Mouse (Mus musculus): Measurements from ENCODE around the gene Gsk3b. TPM values are rescaled to one million over a fixed set of nuclear protein-coding genes. Genes with fewer than 3 reads are reported as not detected.
"Not testable (repeated sequence)": the region's sequence is repeated elsewhere in the genome, so short reads cannot be mapped to it uniquely, and the experiment has no call there.

The Gsk3b gene
- polyA plus RNA-seq, 1 experiment from 2014 or later = 36.7 TPM

DNA sequence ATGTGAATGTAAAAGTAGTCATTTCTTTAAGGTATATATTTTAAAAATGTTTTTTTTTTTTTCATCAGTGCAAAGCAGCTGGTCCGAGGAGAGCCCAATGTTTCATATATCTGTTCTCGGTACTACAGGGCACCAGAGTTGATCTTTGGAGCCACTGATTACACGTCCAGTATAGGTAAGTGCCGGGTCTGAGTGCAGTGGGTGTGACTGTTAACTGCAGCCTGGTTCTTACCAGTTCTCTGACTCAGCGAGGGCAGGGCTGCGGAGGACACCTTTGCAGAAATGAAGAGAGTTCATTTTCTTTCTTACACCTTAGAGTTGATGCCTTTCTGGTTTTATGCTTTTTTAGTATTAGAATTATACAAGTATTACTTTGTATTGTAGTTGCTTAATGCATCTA is 102.7 kb downstream of the Gsk3b start:
- Histone ChIP-seq H3K4me1 (peaks cover 15% of the 10 kb centered on the region), H3K27ac (replicated peaks) (no peak overlapping the region), H3K9me3 (no peaks in the 10 kb centered on the region), H3K36me3 (peaks cover 63% of the 10 kb centered on the region), H3K4me2 (no peak overlapping the region), H3K9ac (no peak overlapping the region), H3K4me3 (no peak overlapping the region), H3K27me3 (replicated peaks) (no peaks in the 10 kb centered on the region)
- WGBS = 80% methylated on average over 6 of the region's 6 CpGs
- ATAC-seq (ENCODE audit: extremely low read depth, insufficient number of reproducible peaks, low FRiP score, low TSS enrichment) = no peak

DNA sequence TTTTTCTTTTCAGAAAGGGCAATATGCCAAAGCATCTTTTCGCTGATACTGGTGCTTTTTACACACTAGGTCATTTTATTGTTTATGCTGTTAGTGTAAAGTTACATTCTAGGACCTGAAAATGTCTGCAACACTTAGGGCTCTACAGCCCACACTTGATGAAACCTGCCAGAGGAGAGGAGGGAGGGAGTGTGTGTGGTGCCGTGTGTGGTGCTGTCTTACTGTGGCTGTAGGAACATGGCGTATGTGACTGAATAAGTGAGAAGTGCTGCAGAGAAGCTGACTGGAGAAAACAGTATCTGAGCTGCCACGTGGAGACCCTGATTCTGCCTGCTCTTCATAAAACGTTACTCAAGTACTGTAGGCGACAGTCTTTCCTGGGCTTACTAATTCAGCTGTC is 103.8 kb downstream of the Gsk3b start:
- no peak overlapping the region for H3K27ac ChIP-seq (replicated peaks)
- ATAC-seq (ENCODE audit: extremely low read depth, insufficient number of reproducible peaks, low FRiP score, low TSS enrichment) = no peak
- H3K36me3 ChIP-seq = peaks cover 62% of the 10 kb centered on the region
- no peaks in the 10 kb centered on the region for H3K27me3 ChIP-seq (replicated peaks)
- H3K4me3 ChIP-seq = no peak overlapping the region
- no peak overlapping the region for H3K4me2 ChIP-seq
- WGBS = 82% methylated on average over 6 of the region's 6 CpGs
- H3K9me3 ChIP-seq = no peaks in the 10 kb centered on the region
- H3K9ac ChIP-seq = no peak overlapping the region
- H3K4me1 ChIP-seq = peaks cover 15% of the 10 kb centered on the region

DNA sequence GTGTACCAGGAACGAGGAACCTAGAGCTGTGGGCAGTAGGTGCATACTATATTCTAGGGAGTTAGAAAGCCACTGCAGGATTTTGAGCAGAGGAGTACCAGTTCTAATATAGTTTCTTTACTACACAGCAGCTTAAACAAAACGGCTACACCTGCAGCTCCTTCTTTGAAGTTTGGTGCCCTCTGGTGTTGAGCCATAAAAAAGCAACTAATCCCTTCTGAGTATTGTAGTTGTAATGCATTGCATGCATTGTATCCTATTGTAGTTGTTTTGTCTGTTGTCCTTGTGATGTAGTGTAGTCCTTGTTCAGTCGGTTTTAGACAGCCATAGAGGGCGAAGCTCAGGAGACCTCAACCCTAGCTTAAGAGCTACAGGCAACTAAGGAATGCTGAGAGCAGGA is 108.5 kb downstream of the Gsk3b start:
- Histone ChIP-seq H3K36me3 (peaks cover 56% of the 10 kb centered on the region), H3K4me2 (no peak overlapping the region), H3K4me1 (no peaks in the 10 kb centered on the region), H3K27me3 (replicated peaks) (no peaks in the 10 kb centered on the region), H3K27ac (replicated peaks) (no peak overlapping the region), H3K9me3 (no peaks in the 10 kb centered on the region), H3K4me3 (no peak overlapping the region), H3K9ac (no peak overlapping the region)
- no peak for ATAC-seq (ENCODE audit: extremely low read depth, insufficient number of reproducible peaks, low FRiP score, low TSS enrichment)
- 42% methylated on average over 4 of the region's 4 CpGs for WGBS

DNA sequence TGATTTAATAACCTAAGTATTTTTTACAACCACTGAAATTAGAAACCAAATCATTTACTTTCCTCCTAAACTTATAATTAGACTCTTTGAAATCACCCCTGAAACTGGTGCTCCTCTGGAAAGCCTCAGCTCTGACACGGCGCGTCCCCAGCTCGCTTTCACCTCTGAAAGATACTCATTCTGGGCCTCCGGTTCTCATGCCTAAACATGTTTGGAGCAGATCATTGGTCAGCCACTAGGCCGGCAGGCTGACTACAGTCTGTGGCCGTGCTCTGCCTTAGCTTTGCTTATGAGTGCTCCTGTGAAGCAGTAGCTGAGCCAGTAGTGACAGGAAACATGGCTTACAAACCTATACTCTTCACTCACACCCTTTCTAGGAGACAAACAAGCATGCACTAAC is 116.5 kb downstream of the Gsk3b start:
- Histone ChIP-seq H3K4me2 (no peak overlapping the region), H3K9me3 (no peaks in the 10 kb centered on the region)

DNA sequence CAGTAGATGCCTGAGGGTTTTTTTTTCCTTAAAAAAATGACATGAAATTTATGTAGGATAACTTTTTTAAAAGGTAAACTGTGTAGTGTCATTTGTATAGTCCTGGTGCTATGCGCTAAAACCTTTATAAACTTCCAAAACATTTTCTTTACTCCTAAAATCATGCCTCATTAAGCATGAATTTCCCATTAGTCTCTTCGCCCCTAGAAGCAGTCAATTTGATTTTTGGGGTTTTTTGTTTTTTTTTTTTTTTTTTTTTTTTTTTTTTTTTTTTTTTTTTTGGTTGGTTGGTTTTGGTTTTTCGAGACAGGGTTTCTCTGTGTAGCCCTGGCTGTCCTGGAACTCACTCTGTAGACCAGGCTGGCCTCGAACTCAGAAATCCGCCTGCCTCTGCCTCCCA is 133.7 kb downstream of the Gsk3b start:
- not testable (repeated sequence) for H3K27me3 ChIP-seq (replicated peaks); H3K27ac ChIP-seq (replicated peaks); H3K9ac ChIP-seq; H3K4me1 ChIP-seq; H3K9me3 ChIP-seq; H3K4me2 ChIP-seq; H3K4me3 ChIP-seq; ATAC-seq (ENCODE audit: extremely low read depth, insufficient number of reproducible peaks, low FRiP score, low TSS enrichment)
- WGBS = 86% methylated on average over 5 of the region's 5 CpGs
- H3K36me3 ChIP-seq = peaks cover 54% of the 10 kb centered on the region

More for the DNA sequence above, 116.5 kb downstream of the Gsk3b start:
- no peak overlapping the region for H3K4me3 ChIP-seq
- ATAC-seq (ENCODE audit: extremely low read depth, insufficient number of reproducible peaks, low FRiP score, low TSS enrichment) = no peak
- H3K4me1 ChIP-seq = no peaks in the 10 kb centered on the region
- H3K9ac ChIP-seq = no peak overlapping the region
- H3K27me3 ChIP-seq (replicated peaks) = no peaks in the 10 kb centered on the region
- 90% methylated on average over 7 of the region's 7 CpGs for WGBS
- peaks cover 66% of the 10 kb centered on the region for H3K36me3 ChIP-seq
- no peak overlapping the region for H3K27ac ChIP-seq (replicated peaks)

DNA sequence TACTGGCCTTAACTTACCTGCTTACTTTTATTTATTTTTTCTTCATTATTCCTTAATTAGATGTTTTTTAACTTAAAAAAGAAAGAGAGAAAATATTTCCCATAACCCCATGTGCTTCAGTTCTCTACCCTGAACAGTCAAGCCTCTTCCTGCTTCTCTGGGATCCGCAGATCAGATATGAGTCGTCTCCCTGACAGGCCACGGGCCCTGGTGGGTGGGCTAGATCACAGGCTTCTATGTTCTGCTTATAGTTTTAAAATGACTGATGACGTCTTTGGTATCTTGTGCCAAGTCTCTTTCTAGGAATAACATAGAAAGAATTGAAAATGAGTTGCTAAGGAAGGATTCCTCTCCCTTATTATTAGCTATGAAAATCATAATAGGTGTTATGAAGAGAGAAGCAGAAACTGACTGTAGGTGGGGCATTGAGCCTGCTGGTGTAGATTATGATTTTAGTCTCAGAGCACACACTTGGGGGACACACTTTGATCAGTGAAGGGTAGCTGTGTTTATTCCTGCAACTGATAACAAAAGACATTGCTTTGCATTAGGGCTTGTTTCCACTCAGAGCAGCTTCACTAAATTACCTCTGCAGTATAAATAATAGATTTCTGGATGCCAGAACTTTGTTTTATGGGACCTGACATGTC is 148.3 kb downstream of the Gsk3b start:
- H3K9ac ChIP-seq = no peak overlapping the region
- WGBS = 44% methylated on average over 4 of the region's 4 CpGs
- no peak overlapping the region for H3K27ac ChIP-seq (replicated peaks)
- no peak for ATAC-seq (ENCODE audit: extremely low read depth, insufficient number of reproducible peaks, low FRiP score, low TSS enrichment)
- no peak overlapping the region for H3K4me2 ChIP-seq
- no peaks in the 10 kb centered on the region for H3K27me3 ChIP-seq (replicated peaks)
- H3K9me3 ChIP-seq = no peaks in the 10 kb centered on the region
- H3K36me3 ChIP-seq = peaks cover 27% of the 10 kb centered on the region
- H3K4me1 ChIP-seq = peaks cover 8% of the 10 kb centered on the region; the same call in 1 of the 2 replicates
- H3K4me3 ChIP-seq = no peak overlapping the region

DNA sequence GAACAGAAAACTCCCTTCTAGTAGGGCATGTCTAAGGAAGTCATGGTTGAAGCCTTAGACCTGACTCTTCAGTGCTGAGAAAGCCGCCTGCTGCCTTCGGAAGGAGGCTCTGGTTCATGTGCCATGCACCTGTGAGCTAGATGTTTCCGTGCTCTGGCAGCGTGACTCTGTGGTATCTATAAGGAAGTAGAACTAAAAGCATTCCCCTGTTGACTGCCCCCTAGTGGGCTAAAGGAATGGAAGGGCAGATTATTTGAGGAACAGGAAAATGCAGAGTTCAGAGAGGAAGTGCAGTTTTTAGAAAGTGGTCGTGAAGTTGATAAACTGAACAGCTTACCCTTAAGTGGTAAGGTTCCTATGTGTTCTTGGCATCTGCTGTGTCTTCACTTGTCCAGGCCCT is 150.9 kb downstream of the Gsk3b start:
- no peak overlapping the region for H3K4me3 ChIP-seq
- no peak overlapping the region for H3K27ac ChIP-seq (replicated peaks)
- 62% methylated on average over 5 of the region's 5 CpGs for WGBS
- ATAC-seq (ENCODE audit: extremely low read depth, insufficient number of reproducible peaks, low FRiP score, low TSS enrichment) = no peak
- no peaks in the 10 kb centered on the region for H3K27me3 ChIP-seq (replicated peaks)
- peaks cover 8% of the 10 kb centered on the region; the same call in 1 of the 2 replicates for H3K4me1 ChIP-seq
- no peaks in the 10 kb centered on the region for H3K9me3 ChIP-seq
- H3K4me2 ChIP-seq = no peak overlapping the region
- H3K9ac ChIP-seq = no peak overlapping the region
- H3K36me3 ChIP-seq = peaks cover 39% of the 10 kb centered on the region

DNA sequence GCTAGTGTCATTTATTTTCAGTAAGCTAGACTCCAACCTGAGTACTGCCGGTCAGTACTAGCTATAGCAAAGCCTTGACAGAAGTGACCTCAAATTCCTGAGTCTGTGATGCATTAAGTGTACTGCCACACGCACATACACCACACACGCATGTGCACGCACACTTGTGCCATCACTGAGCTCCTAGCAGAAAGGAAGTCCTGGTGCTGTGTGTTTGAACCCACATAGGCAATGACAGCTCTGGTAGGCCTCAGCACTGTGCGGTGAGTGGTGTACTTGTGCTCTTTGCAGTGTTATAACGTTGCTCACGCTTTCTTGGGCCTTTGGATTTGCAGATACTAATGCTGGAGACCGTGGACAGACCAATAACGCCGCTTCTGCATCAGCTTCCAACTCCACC is 151.4 kb downstream of the Gsk3b start:
- ATAC-seq (ENCODE audit: extremely low read depth, insufficient number of reproducible peaks, low FRiP score, low TSS enrichment) = no peak
- no peaks in the 10 kb centered on the region for H3K9me3 ChIP-seq
- H3K36me3 ChIP-seq = peaks cover 40% of the 10 kb centered on the region
- H3K27ac ChIP-seq (replicated peaks) = no peak overlapping the region
- no peaks in the 10 kb centered on the region for H3K27me3 ChIP-seq (replicated peaks)
- H3K4me1 ChIP-seq = peaks cover 8% of the 10 kb centered on the region; the same call in 1 of the 2 replicates
- WGBS = 94% methylated on average over 10 of the region's 10 CpGs
- no peak overlapping the region for H3K4me2 ChIP-seq
- no peak overlapping the region for H3K4me3 ChIP-seq
- no peak overlapping the region for H3K9ac ChIP-seq

DNA sequence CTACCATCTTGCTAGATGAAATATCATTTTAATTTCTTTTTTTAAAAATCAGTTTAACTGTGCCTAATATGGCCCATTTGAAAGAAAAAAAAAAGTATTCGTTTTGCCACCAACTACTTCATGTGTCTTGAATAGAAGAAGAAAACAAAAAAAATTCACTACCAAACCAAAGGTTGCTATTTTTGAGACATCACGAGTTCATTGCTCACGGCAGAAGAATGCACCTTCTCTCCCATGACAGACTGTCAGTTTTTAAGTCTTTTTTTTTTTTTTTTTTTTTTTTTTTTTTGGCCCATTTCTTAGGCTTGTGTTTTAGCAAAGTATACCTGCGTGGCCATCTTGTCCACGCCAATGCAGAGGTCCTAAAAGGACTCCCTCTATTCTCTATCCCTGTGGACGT is 155.3 kb downstream of the Gsk3b start:
- H3K27ac ChIP-seq (replicated peaks) = no peak overlapping the region
- no peaks in the 10 kb centered on the region for H3K9me3 ChIP-seq
- peaks cover 7% of the 10 kb centered on the region; the same call in 1 of the 2 replicates for H3K4me1 ChIP-seq
- ATAC-seq (ENCODE audit: extremely low read depth, insufficient number of reproducible peaks, low FRiP score, low TSS enrichment) = no peak
- no peak overlapping the region for H3K9ac ChIP-seq
- WGBS = 85% methylated on average over 6 of the region's 6 CpGs
- H3K36me3 ChIP-seq = peaks cover 38% of the 10 kb centered on the region
- no peak overlapping the region for H3K4me2 ChIP-seq
- no peaks in the 10 kb centered on the region for H3K27me3 ChIP-seq (replicated peaks)
- no peak overlapping the region for H3K4me3 ChIP-seq

DNA sequence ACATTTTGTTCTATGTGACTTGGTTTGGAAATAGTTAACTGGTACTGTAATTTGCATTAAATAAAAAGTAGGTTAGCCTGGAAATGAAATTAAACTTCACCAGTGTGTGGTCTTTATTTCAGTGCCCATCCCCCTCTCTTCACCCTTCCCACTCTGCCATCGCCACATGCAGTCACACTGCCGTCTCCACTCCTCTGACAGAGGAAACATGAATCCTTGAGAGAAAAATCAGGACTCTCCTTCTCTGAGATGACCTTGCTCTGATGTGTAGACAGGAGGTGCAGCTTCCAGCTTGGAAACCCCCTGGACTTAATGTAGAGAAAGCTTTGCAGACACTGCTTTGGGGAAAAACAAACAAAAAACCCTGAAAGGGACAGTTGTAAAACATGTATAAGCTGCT is 156.6 kb downstream of the Gsk3b start:
- Histone ChIP-seq H3K27ac (replicated peaks) (no peak overlapping the region), H3K4me2 (no peak overlapping the region), H3K27me3 (replicated peaks) (no peaks in the 10 kb centered on the region), H3K36me3 (peaks cover 34% of the 10 kb centered on the region), H3K9me3 (no peaks in the 10 kb centered on the region), H3K9ac (no peak overlapping the region), H3K4me1 (peaks cover 7% of the 10 kb centered on the region; the same call in 1 of the 2 replicates), H3K4me3 (no peak overlapping the region)
- WGBS = 67% methylated on average over 2 of the region's 2 CpGs
- no peak for ATAC-seq (ENCODE audit: extremely low read depth, insufficient number of reproducible peaks, low FRiP score, low TSS enrichment)

DNA sequence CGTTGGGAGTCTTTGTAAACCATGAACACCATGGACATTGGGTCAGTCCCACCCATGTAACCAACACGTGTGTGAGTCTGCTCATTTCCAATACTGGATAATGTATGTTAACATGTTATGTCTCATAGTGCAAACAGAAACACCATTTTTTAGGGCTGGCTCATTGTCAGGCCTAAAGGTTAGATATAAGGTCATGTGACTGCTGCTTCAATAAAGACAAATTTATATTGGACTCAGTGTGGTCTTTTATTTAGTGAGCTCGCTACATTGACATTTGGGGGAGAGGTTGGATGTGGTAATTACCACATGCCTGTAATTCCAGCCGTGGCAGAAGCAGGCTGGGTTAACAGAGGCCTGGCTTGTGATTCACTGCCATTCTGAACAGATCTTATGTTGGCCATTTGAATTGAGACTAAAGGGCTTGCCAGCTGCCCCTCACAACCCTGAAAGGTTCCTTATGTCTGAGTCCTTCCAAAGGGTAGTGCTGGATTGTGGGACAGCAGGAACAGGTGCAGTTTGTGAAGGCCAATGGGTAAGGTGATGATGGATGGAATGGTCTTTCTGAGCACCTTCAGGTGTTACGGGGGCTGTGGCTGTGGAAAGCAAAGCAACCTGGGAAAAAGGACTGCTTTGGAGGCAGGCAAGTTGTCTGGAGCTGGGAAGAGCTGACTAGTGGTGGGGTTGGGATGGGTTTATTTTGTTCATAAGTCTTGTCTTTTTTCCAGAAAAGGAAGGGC is 157.2 kb downstream of the Gsk3b start:
- ATAC-seq (ENCODE audit: extremely low read depth, insufficient number of reproducible peaks, low FRiP score, low TSS enrichment) = no peak
- 83% methylated on average over 5 of the region's 5 CpGs for WGBS
- Histone ChIP-seq H3K4me3 (no peak overlapping the region), H3K9me3 (no peaks in the 10 kb centered on the region), H3K4me1 (peaks cover 7% of the 10 kb centered on the region; the same call in 1 of the 2 replicates), H3K27ac (replicated peaks) (no peak overlapping the region), H3K27me3 (replicated peaks) (no peaks in the 10 kb centered on the region), H3K4me2 (no peak overlapping the region), H3K36me3 (peaks cover 28% of the 10 kb centered on the region), H3K9ac (no peak overlapping the region)
